10 mouse cellular contexts compared by ENCODE assay signal in genomic region chrX:100392304-100392703, GRCm38 (mm10). TPM values are rescaled to one million over a fixed set of nuclear protein-coding genes. Genes with fewer than 3 reads are reported as not detected.
A peak's percentile ranks its signal among the peaks of the same experiment; 100 is the strongest.
DNase-seq lines count a peak whose midpoint lies in the region; ATAC-seq and TF ChIP-seq lines count a peak whose summit lies in the region.
"Had no signal": no experiment of that assay in that cellular context is flagged by ENCODE, and none has a peak within 500 bp of the region (broad histone marks: within the 10 kb centered on the region; RNA-seq: fewer than 3 reads in every experiment).

No protein-coding gene starts in this region.

- peak; percentile 60 to 69 (median 60) for TF ChIP-seq CTCF in MEL (IDR thresholded peaks at IDR 0.05 in 2 of 3, conservative IDR thresholded peaks at IDR 0.05 in 1 of 3; ENCODE audit: control insufficient read depth in 1 of 3, insufficient read depth in 1 of 3, low read depth in 2 of 3, low read length in 3 of 3, poor library complexity in 1 of 3, severe bottlenecking in 1 of 3)

- H3K4me3 ChIP-seq in hindbrain, embryonic 11.5 days (ENCODE audit: low read depth, low read length): no peak overlapping the region
- H3K4me3 ChIP-seq in hindbrain, embryonic 13.5 days: no peak overlapping the region
- no peak overlapping the region for H3K4me3 ChIP-seq in MEL (ENCODE audit: control insufficient read depth in 1 of 2, insufficient read depth in 1 of 2, low read depth in 2 of 2, low read length in 2 of 2)
- H3K4me3 ChIP-seq: embryonic facial prominence, embryonic 12.5 days; limb, embryonic 15.5 days had no signal

- no peak overlapping the region for H3K27ac ChIP-seq in hindbrain, embryonic 11.5 days (ENCODE audit: low read depth, low read length)
- no peak overlapping the region for H3K27ac ChIP-seq in hindbrain, embryonic 13.5 days
- no peak overlapping the region for H3K27ac ChIP-seq in MEL (ENCODE audit: control insufficient read depth, low read depth, low read length)
- H3K27ac ChIP-seq: embryonic facial prominence, embryonic 12.5 days; limb, embryonic 15.5 days had no signal

- 31% methylated on average over 6 of the region's 6 CpGs for WGBS in hindbrain, embryonic 11.5 days
- 34% methylated on average over 6 of the region's 6 CpGs for WGBS in hindbrain, embryonic 13.5 days

- H3K4me2 ChIP-seq in hindbrain, embryonic 11.5 days (replicated peaks; ENCODE audit: low read depth, low read length): no peak overlapping the region
- no peak overlapping the region for H3K4me2 ChIP-seq in hindbrain, embryonic 13.5 days
- H3K4me2 ChIP-seq: embryonic facial prominence, embryonic 12.5 days; limb, embryonic 15.5 days had no signal

- peak; percentile 36 for DNase-seq in hindbrain, embryonic 11.5 days (ENCODE audit: low spot score)
- peak; percentile 73 for DNase-seq in 3T3-L1 (ENCODE audit: low read depth, low spot score)
- DNase-seq in MEL (ENCODE audit: low read depth, low spot score): peak; percentile 52
- peak; percentile 54 for DNase-seq in embryo, embryonic 11 days
- DNase-seq in kidney, postnatal 4 days: peak; percentile 42 to 56
- peak; percentile 3 for DNase-seq in retina, adult 2 months (ENCODE audit: low read depth, low spot score)
- DNase-seq in urinary bladder, postnatal 4 days (ENCODE audit: low spot score in 2 of 2): no peak

- H3K4me1 ChIP-seq in hindbrain, embryonic 11.5 days (replicated peaks; ENCODE audit: control insufficient read depth, insufficient read depth, low read length): no peaks in the 10 kb centered on the region
- peaks cover 4% of the 10 kb centered on the region; the same call in 1 of the 2 replicates for H3K4me1 ChIP-seq in hindbrain, embryonic 13.5 days (replicated peaks)
- peaks cover 0 to 5% of the 10 kb centered on the region in 2 experiments; a peak in 1 of 4 replicates for H3K4me1 ChIP-seq in MEL (ENCODE audit: control insufficient read depth in 1 of 2, insufficient read depth in 2 of 2, low read length in 2 of 2)
- H3K4me1 ChIP-seq: embryonic facial prominence, embryonic 12.5 days; limb, embryonic 15.5 days had no signal

- peaks cover 4% of the 10 kb centered on the region; the same call in 1 of the 2 replicates for H3K27me3 ChIP-seq in hindbrain, embryonic 11.5 days (ENCODE audit: control insufficient read depth, insufficient read depth, low read length)
- peaks cover 4% of the 10 kb centered on the region; the same call in 1 of the 2 replicates for H3K27me3 ChIP-seq in hindbrain, embryonic 13.5 days
- H3K27me3 ChIP-seq in MEL (ENCODE audit: control insufficient read depth in 1 of 2, insufficient read depth in 2 of 2, low read length in 2 of 2): no peaks in the 10 kb centered on the region

- no peak for TF ChIP-seq POLR2A in MEL (IDR thresholded peaks at IDR 0.05; ENCODE audit: control insufficient read depth in 1 of 2, insufficient read depth in 1 of 2, low read depth in 1 of 2, low read length in 2 of 2, poor library complexity in 1 of 2)

- ATAC-seq in hindbrain, embryonic 11.5 days (ENCODE audit: low FRiP score): no peak
- no peak for ATAC-seq in hindbrain, embryonic 13.5 days (ENCODE audit: low FRiP score)

- no peaks in the 10 kb centered on the region for H3K36me3 ChIP-seq in hindbrain, embryonic 11.5 days (ENCODE audit: control insufficient read depth, insufficient read depth, low read length)
- H3K36me3 ChIP-seq in hindbrain, embryonic 13.5 days: no peaks in the 10 kb centered on the region
- peaks cover 0 to 5% of the 10 kb centered on the region in 2 experiments; a peak in 2 of 4 replicates for H3K36me3 ChIP-seq in MEL (ENCODE audit: control insufficient read depth in 1 of 2, insufficient read depth in 2 of 2, low read length in 2 of 2)
- H3K36me3 ChIP-seq: embryonic facial prominence, embryonic 12.5 days; limb, embryonic 15.5 days had no signal

- no peak for TF ChIP-seq EP300 in MEL (IDR thresholded peaks at IDR 0.05; ENCODE audit: low read depth in 1 of 2, low read length in 2 of 2)

- peak; percentile 62 for TF ChIP-seq RAD21 in MEL (IDR thresholded peaks at IDR 0.05; ENCODE audit: low read depth, low read length)

- H3K79me2 ChIP-seq in MEL (ENCODE audit: control insufficient read depth, insufficient read depth, low read length, poor library complexity): no peaks in the 10 kb centered on the region

- no peaks in the 10 kb centered on the region for H3K9me3 ChIP-seq in hindbrain, embryonic 11.5 days (ENCODE audit: control insufficient read depth, low read length)
- no peaks in the 10 kb centered on the region for H3K9me3 ChIP-seq in hindbrain, embryonic 13.5 days
- no peaks in the 10 kb centered on the region for H3K9me3 ChIP-seq in MEL (replicated peaks; ENCODE audit: insufficient read depth, low read length)
- H3K9me3 ChIP-seq: embryonic facial prominence, embryonic 12.5 days; limb, embryonic 15.5 days had no signal

- H3K9ac ChIP-seq in hindbrain, embryonic 11.5 days (ENCODE audit: low read depth, low read length): no peak overlapping the region
- no peak overlapping the region for H3K9ac ChIP-seq in hindbrain, embryonic 13.5 days
- H3K9ac ChIP-seq in MEL (ENCODE audit: control insufficient read depth, low read depth, low read length, poor library complexity, severe bottlenecking): no peak overlapping the region
- H3K9ac ChIP-seq: embryonic facial prominence, embryonic 12.5 days; limb, embryonic 15.5 days had no signal

TF ChIP-seq in MEL, 35 proteins besides CTCF, POLR2A, EP300 and RAD21:
- no peak for TF ChIP-seq SIN3A (IDR thresholded peaks at IDR 0.05; ENCODE audit: low read length)
- TF ChIP-seq SMC3 (IDR thresholded peaks at IDR 0.05; ENCODE audit: low read depth, low read length): peak; percentile 73
- peak; percentile 47; the same call in 1 of the 2 replicates for TF ChIP-seq ZC3H11A (IDR thresholded peaks at IDR 0.05; ENCODE audit: low read depth, low read length)

RNA-seq across cellular contexts. Expression of gene Otud6a, which starts 36.5 kb away (rescaled TPM):
- polyA plus RNA-seq in hindbrain, embryonic 11.5 days (2014; fragmentation: Nextera tagmentation; extraction: Ambion mirVana): not detected in 2 replicates
- polyA plus RNA-seq in hindbrain, embryonic 13.5 days (2015; fragmentation: Nextera tagmentation; extraction: Ambion mirVana): not detected in 2 replicates
- total RNA-seq in MEL (2012; rRNA removed): not detected in 2 replicates
- polyA plus RNA-seq in MEL (2012; ENCODE audit: insufficient read depth in 1 of 2, insufficient read length in 2 of 2, low read depth in 1 of 2, low replicate concordance in 2 of 2, missing spikeins in 1 of 2): not detected
- polyA plus RNA-seq: embryonic facial prominence, embryonic 12.5 days; limb, embryonic 15.5 days had no signal

RNA-seq across cellular contexts. Expression of gene Awat2, which starts 50.2 kb away (rescaled TPM):
- polyA plus RNA-seq in hindbrain, embryonic 11.5 days (2014; fragmentation: Nextera tagmentation; extraction: Ambion mirVana): 0.32 and 0.71 TPM in 2 replicates
- 0.10 and 0.23 TPM in 2 replicates for polyA plus RNA-seq in hindbrain, embryonic 13.5 days (2015; fragmentation: Nextera tagmentation; extraction: Ambion mirVana)
- total RNA-seq in MEL (2012; rRNA removed): 0.65 and 0.78 TPM in 2 replicates
- polyA plus RNA-seq in MEL (2012; ENCODE audit: insufficient read depth in 1 of 2, insufficient read length in 2 of 2, low read depth in 1 of 2, low replicate concordance in 2 of 2, missing spikeins in 1 of 2): under 1 TPM in 1 of 2 experiments, not detected in 1; 0.95 TPM

Comparison
In these comparisons a context has a peak if more than half of its experiments do, and no peak if none do; other contexts are left out.
1. DNase-seq: peak in hindbrain, embryonic 11.5 days (single experiment), 3T3-L1 (single experiment), MEL (single experiment), embryo, embryonic 11 days (single experiment), kidney, postnatal 4 days (2 of 2) and retina, adult 2 months (single experiment); none in urinary bladder, postnatal 4 days (0 of 2).